Mouse (Mus musculus) Patski (cell line): Measurements from ENCODE around the gene Mgst1. TPM values are rescaled to one million over a fixed set of nuclear protein-coding genes. Genes with fewer than 3 reads are reported as not detected.
A peak's percentile ranks its signal among the peaks of the same experiment; 100 is the strongest.

Experiments
- ATAC-seq: fragments of 100-300 bp; one replicate; pipeline ENCODE4 v1.8.0; 2021
- CTCF ChIA-PET: fragments of 350-600 bp; sonication (Branson Sonifier 250); formaldehyde crosslinking; loops from one replicate; lab custom pipeline; 2022; ENCODE audit warnings: inconsistent platforms; lab: Charles Lee
- POLR2A ChIA-PET: fragments of 350-600 bp; sonication (Branson Sonifier 250); formaldehyde crosslinking; loops from one replicate; lab custom pipeline; 2022; ENCODE audit warnings: antibody characterized with exemption, inconsistent platforms; lab: Charles Lee
- DNase-seq: peaks from one replicate; pipeline ENCODE4 v3.0.0-alpha.2; 2011; ENCODE audit warnings: low read depth, low spot score
- H3K27me3 ChIP-seq: fragments of 371-371 bp; one replicate; pipeline ENCODE4 v1.5.1; 2021
- CTCF ChIP-seq: fragments of 100-300 bp; IDR thresholded peaks from one replicate; pipeline ENCODE4 v1.5.1; 2021
- in situ Hi-C: fragments of 300-500 bp; cut with MboI; formaldehyde crosslinking; loops from 3 replicates; pipeline ENCODE4 v1.11.1; 2018; ENCODE audit warnings: low pct_unique_long_range_greater_than_20kb, mixed read lengths
- polyA plus RNA-seq: library from polyadenylated mRNA; unstranded; gene quantifications from one replicate; pipeline ENCODE4 v1.2.3, GENCODE M21; 2021

The Mgst1 gene
- polyA plus RNA-seq, 1 experiment from 2014 or later: 126 TPM

GRCm38 (mm10) chr6:138141111-138141592, 1.0 kb downstream of the Mgst1 start:
- CTCF ChIA-PET: no interaction called here
- no peak for TF ChIP-seq CTCF
- POLR2A ChIA-PET: no interaction called here
- ATAC-seq (peak; percentile 84), DNase-seq (peak; percentile 15)
- in situ Hi-C loops: no loop called here
- H3K27me3 ChIP-seq: peaks cover 11% of the 10 kb centered on the region

GRCm38 (mm10) chr6:138142604-138143003, 2.5 kb downstream of the Mgst1 start:
- peaks cover 8% of the 10 kb centered on the region for H3K27me3 ChIP-seq
- no peak for ATAC-seq
- in situ Hi-C loops: no loop called here
- ChIA-PET CTCF (interaction anchor here (1.0 to 1.5 kb wide), 3 partner anchors 10 to 12 kb away, joined by 3 read pairs; no protein-coding TSS in a partner anchor), POLR2A (no interaction called here)
- TF ChIP-seq CTCF: no peak
- no peak for DNase-seq

DNA sequence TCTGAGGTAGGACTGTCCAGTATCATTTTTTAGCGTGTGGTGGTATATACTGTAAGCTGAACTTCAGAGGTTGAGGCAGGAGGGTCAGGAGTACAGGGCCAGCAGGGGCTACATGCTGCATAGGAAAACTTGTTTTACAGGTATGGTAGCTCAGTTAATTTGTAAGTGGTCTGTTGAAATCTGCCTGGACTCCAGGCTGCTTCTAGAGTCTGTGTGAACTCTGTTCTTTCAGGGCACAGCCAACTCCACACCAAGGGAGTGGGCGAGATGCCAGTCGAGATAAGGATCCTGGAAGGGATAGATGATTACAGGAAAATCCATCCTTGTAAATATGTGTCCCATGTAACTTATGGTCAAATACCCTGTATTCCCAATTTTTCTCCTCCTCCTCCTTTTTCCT, 3.3 kb downstream of the Mgst1 start:
- DNase-seq: no peak
- peaks cover 8% of the 10 kb centered on the region for H3K27me3 ChIP-seq
- no peak for ATAC-seq
- ChIA-PET POLR2A (no interaction called here), CTCF (interaction anchor here (1.0 to 1.5 kb wide), 3 partner anchors 9 to 12 kb away, joined by 3 read pairs; no protein-coding TSS in a partner anchor)
- in situ Hi-C loops: no loop called here
- no peak for TF ChIP-seq CTCF

DNA sequence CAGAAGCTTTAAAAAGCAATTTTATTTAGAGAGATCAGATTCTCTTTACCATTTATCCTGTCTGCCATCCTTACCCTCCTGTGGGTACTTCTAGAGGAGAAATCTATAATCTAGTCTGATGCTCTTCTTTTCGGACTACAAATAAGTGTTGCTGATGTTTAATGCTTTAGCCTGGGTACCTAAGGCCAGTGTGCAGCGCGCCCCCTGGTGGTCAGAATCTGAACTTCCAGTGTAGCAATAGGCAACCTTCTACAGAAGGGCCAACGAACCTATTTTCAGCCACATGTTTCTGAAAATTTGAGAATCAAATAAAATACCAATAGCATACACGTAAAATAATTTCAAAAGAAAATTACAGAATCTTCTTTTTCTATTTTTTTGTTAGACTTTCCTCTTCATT, 13.0 kb downstream of the Mgst1 start:
- ATAC-seq: no peak
- POLR2A ChIA-PET: no interaction called here
- CTCF ChIA-PET: interaction anchor here (1.0 to 1.5 kb wide), 4 partner anchors 10 to 397 kb away, joined by 3 to 7 read pairs (median 4); no protein-coding TSS in a partner anchor
- in situ Hi-C loops: loop anchor here (10.0 kb wide), 2 partner anchors 288 to 398 kb away; partner anchors contain the start of gene Dera
- H3K27me3 ChIP-seq: no peaks in the 10 kb centered on the region
- peak; percentile 80 for TF ChIP-seq CTCF
- DNase-seq: no peak

DNA sequence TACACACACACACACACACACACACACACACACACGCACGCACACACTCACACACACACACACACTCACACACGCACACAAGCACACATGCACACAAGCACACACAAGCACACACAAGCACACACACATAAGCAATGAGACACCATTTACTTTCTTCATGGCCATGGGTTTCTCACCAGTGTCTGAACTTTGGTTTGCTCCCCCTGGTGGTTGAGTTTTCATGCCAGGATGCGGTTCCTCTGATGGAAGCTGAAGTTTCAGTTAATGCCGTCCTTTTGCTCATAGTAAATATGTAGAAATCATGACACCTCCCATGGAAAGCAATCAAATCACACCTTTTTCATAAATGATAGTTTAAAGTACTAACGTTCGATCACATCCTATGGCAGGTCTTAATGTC, 23.8 kb downstream of the Mgst1 start:
- in situ Hi-C loops: no loop called here

DNA sequence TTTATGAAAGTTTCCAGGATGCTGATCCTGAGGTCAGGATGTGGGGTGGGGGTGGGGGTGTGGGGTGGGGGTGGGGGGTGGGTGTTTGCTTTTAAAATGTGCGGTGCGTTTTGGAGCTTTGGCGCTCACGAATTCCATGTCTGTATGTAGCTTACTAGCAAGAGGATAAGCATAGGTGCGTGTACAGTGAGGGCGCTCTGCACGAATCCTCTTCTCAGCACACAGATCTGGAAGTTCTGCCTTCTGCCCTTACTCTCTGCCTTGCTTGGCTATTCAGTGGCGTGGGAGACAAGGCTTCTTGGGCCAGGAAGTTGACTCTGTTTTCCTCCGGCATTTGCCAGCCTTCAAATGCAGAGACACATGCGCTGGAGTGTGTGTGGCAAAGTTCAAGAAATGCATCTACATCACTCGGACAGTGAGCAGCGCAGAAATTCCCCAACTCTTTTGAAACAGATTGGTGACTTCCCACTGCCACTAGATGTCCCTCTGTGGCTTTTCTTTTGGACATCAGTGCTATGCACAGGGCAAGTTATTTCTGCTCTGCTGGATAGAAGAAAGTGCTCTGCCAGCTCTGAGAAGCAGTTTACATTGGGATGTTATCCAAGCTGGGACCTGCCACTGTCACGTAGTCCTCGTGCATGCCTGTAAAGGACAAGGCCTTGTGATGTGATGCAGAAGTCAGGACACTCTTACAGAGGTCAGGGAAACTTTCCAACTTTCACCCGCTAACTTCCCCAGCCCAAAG, 31.5 kb downstream of the Mgst1 start:
- ChIA-PET POLR2A (no interaction called here), CTCF (no interaction called here)
- in situ Hi-C loops: no loop called here
- TF ChIP-seq CTCF: peak; percentile 45
- ATAC-seq (no peak), DNase-seq (no peak)
- H3K27me3 ChIP-seq: no peaks in the 10 kb centered on the region

More for the DNA sequence above, 23.8 kb downstream of the Mgst1 start:
- no peaks in the 10 kb centered on the region for H3K27me3 ChIP-seq
- ChIA-PET CTCF (interaction anchor here (1.3 kb wide), 1 partner anchor 23 kb away, joined by 6 read pairs; no protein-coding TSS in a partner anchor), POLR2A (no interaction called here)
- no peak for ATAC-seq
- TF ChIP-seq CTCF: peak; percentile 48
- DNase-seq: no peak

Other genes starting within 250 kb of the Mgst1 start
- not detected for gene Slc15a5, start 60.4 kb upstream of the Mgst1 start, polyA plus RNA-seq